Mouse (Mus musculus): ENCODE data around the gene Stil. TPM values are rescaled to one million over a fixed set of nuclear protein-coding genes. Genes with fewer than 3 reads are reported as not detected.

The Stil gene
- polyA plus RNA-seq (2021; fragmentation: Nextera tagmentation): 0.04 and 0.08 TPM in 2 replicates
- long read RNA-seq, experiment 1: 0 reads
- long read RNA-seq, experiment 2, partial matches to known transcripts: 1 of 1 reads
- long read RNA-seq, experiment 2, other reads (novel, unspliced or antisense): 0 of 1 reads

DNA sequence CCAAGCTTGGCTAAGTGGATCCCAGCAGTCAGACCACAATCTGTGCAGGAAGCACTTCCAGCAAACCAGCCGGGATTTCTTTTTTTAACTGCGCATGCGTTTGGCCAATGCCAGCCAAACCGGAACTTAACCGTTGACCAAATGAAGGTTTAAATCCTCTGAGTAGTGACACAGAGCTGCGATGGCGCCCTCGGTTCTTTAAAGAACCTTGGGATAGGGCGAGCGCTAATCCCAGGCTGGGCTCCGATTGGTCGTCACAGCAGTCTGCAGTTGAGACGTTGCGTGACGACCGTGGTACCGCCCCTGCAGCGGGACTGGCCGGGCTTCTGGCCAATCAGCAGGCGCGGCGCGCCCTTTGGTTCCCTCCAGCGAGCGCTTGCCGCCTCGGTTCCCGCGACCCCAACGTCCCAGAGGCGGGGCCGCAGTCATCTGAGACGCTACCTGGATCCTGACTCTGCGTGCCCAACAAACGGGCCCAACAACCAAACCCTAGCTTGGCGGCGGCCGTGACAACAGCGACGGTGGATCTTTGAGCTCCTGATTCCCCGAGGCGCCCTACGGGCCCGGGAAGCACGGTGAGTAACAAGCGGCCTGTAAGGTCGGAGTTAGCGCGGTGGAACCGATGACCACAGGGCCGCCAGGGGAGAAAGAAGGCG is at the start of gene Stil:
Stil (plus strand) TSS at position 387 of the 656 bp plus-strand sequence.

GRCm38 (mm10) chr4:114986591-114987432 is 13.1 kb upstream of the Stil start, which contains the start of gene Cmpk1:
Cmpk1 (minus strand) TSS chr4:114987241.

DNA sequence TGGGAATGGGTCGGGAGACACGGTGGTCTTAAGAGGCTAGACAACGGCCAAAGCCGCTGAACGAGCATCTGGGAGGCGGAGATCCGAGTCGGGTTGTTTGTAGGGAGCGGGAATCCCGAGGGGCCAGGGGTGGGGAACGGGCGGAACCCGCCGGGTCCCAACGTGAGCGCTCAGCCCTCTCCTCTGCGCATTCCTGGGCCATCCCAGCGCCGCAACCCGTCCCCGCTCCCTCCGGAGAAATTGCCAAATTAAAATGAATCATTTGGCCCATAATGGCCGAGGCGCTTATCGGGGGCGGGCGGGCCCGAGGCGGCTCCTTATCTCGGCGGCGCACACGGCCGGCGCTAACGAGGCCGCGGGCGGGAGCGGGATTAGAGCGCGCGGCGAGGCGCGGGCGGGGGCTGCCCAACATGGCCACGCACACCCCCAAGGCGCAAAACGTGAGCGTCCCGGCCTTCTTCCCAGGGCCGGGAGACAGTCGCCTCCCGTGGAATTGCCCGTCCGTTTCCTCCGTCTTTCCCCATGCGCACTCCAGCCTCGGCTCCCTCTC is 56.5 kb downstream of the Stil start, which contains the start of gene Tal1:
Tal1 (plus strand) TSS at position 56 of the 550 bp plus-strand sequence.

DNA sequence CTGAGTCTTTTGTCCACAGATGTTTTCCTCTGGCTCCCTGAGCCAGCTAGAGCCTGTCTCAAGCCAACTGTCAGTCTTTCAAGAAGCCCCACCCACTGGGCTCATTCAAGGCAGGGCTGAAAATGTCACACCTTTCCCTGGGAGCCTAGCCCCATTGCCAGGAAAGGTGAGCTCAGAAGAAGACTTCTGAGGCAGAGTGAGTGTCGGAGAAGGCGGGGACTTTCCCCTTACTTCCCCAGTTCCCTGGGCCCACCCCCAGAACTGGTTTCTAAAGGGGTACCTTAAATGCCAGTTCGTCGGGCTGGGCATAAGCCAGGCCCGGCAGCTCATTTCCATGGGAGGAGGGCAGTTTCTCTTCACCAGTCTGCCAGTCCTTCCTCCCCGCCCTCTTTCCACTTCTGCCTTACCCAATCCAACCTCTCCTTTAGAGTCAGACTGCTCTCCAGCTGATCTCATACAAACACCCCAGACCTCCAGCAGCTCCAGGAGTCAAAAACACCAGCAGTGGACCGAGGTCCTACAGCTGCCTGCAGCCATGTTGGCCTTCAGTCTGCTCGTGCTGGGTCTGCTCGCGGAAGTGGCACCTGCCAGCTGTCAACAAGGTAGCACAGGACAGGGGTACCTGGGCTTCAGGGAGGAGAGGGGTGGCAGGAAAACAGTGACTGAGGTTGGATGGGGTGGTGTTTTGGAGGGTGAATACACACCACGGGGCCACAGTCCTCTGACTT is 88.8 kb downstream of the Stil start, which contains the start of gene Pdzk1ip1:
Pdzk1ip1 (plus strand) TSS at position 98 of the 728 bp plus-strand sequence.

Other genes starting within 250 kb of the Stil start
- not detected in 2 replicates for gene Gm12830, start 178.4 kb upstream of the Stil start, polyA plus RNA-seq (2021; fragmentation: Nextera tagmentation)
- gene Foxd2, start 91.3 kb upstream of the Stil start, polyA plus RNA-seq (2021; fragmentation: Nextera tagmentation): not detected in 2 replicates
- not detected in 2 replicates for gene Foxe3, start 74.1 kb upstream of the Stil start, polyA plus RNA-seq (2021; fragmentation: Nextera tagmentation)
- gene Cmpk1, start 12.9 kb upstream of the Stil start, polyA plus RNA-seq (2021; fragmentation: Nextera tagmentation): 55.5 and 56.5 TPM in 2 replicates
- 0.11 and 0.23 TPM in 2 replicates for gene Tal1, start 56.3 kb downstream of the Stil start, polyA plus RNA-seq (2021; fragmentation: Nextera tagmentation)
- gene Pdzk1ip1, start 88.5 kb downstream of the Stil start, polyA plus RNA-seq (2021; fragmentation: Nextera tagmentation): 0.44 and 0.99 TPM in 2 replicates
- gene Cyp4x1, start 134.1 kb downstream of the Stil start, polyA plus RNA-seq (2021; fragmentation: Nextera tagmentation): 4.2 and 5.3 TPM in 2 replicates
- gene Cyp4a29, start 241.9 kb downstream of the Stil start, polyA plus RNA-seq (2021; fragmentation: Nextera tagmentation): not detected in 2 replicates